Mouse (Mus musculus) heart, postnatal 14 days (tissue): ENCODE data around the gene Frmd4a. TPM values are rescaled to one million over a fixed set of nuclear protein-coding genes. Genes with fewer than 3 reads are reported as not detected.
A peak's percentile ranks its signal among the peaks of the same experiment; 100 is the strongest.

Experiments used
- DNase-seq, 2 experiments: peaks; one replicate each; pipeline ENCODE4 v3.0.0; 2021 to 2022
- intact Hi-C: fragments of 180-260 bp; cut with DNase I; formaldehyde crosslinking; loops from one replicate; pipeline ENCODE4 v1.15.1; 2025
- total RNA-seq, 2 experiments: library from RNA; stranded (reverse); gene quantifications; 2 replicates each; pipeline ENCODE4 v1.2.3; 2021

The Frmd4a gene
- total RNA-seq, 2 experiments from 2014 or later = 29.3 to 29.9 TPM

DNA sequence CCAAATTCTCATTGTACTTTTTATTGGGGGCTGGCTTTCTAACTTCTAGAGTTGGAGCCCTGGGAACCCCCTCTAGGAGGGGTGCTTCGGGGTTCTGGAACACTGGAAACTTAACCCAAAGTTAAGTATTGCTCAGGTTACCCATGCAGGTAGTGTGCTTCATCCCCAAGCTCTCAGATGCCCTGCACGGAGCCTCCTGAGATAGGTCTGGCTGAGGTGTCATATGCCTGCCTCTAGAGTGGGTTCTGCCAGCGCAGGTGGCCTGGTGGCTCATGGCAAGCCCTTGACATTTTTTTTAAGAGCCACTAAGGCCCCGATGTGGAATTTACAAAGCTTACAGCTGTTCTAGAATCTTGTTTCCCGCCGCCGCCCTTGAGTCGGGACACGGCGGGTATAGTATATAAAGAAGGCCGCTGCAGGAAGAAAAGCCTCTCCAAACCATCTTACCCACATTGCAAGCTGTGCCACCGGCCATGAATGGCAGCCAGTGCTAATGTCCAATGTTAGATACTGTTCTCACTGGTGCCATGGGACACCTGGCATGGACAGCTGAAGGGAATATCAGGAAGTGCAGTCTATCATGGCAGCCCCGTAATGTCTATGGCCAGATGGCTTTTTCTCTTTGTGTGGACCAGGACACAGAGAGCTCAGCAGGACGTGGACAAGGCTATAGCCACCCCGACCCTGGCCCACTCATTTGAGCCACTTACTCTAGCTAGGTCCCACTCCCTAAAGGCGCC, 396.2 kb downstream of the Frmd4a start:
- no peak for DNase-seq
- intact Hi-C loops = no loop called here

DNA sequence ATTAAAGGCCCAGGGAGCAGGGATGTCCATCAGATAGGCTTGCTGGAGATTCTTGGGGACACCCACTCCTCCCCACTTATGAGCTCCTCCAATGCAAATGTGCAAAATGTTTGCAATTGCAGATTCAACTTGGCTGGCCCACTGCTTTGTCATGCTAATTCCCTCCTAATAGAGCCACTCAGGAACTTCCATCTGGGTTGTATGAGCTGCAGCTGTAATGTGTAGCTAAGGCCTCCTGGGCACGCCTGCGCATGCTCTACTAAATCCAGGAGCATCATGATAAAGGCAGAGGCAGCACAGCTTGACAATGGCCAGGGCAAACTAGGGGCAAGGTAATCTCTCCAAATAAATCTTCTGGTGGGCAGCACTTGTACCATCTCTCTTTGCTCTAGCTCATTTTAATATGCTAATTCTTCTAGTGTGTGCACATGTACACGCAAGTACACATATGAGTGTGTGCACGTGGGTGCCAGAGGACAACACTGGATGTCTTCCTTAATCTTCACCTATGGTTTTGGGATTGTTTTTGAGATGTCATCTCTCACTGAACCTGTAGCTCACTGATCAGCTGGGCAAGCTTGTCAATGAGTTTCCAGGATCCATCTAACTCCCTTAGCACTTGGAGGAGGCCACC, 403.3 kb downstream of the Frmd4a start:
- DNase-seq = no peak
- intact Hi-C loops = no loop called here

DNA sequence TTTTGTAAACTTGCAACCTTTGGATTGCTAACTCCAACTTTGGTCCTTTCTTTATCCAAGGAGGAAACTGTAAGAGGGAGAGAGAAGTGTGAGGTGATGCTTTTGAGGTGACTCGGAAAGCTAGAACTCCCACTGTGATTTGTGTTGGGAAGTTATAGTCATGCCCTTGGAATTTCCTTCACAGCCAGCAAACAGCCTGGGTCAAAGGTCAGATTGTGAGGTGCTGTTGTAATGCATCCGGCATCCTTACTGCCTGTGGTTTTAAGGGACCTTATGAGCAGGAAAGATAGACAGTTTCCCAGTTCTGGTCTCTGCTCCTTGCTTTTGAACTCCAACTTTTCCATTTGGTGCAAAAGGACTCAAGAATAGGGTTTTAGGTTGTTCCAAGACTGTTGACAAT, 404.2 kb downstream of the Frmd4a start:
- no peak for DNase-seq
- intact Hi-C loops = no loop called here

DNA sequence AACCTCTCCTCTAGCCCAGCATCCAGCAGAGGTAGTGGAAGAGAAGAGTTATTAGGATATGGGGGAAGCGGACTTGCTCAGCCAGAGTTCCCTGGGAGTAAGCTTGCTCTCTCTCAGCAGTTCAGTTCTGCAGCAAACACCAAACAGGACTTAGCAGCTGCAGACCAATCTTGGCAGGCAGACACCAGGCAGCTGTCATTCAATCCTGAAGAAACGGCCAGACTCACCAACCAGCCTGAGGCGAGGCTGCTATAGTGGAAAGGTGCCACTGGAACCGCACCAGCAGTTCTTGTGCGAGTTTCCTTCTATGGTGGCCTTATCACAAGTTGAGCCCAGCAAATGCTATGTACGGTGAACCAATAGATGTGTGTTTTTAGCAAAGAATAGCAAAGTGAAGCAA, 406.4 kb downstream of the Frmd4a start:
- DNase-seq = no peak
- intact Hi-C loops = no loop called here

DNA sequence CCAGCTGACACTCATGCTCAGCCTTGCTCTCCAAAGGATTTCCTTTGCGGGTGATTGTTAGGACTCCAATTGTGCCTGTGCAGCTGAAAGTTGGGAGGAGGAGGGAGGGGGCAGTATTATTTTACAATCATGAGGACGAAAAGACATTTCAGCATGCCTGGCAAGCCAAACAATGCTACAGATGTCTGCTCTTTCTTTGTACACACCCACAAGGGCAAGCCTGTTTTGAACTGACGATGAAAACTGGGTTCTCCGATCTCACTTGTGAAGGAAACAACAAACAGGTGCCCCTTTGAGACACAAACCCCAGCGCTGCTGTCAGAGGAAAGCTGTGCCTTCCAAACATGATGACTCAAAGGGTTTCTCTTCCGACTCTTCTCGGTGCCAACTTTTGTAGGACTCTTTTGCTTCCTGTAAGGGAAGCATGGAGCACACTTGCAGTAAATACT, 410.9 kb downstream of the Frmd4a start:
- intact Hi-C loops = no loop called here

DNA sequence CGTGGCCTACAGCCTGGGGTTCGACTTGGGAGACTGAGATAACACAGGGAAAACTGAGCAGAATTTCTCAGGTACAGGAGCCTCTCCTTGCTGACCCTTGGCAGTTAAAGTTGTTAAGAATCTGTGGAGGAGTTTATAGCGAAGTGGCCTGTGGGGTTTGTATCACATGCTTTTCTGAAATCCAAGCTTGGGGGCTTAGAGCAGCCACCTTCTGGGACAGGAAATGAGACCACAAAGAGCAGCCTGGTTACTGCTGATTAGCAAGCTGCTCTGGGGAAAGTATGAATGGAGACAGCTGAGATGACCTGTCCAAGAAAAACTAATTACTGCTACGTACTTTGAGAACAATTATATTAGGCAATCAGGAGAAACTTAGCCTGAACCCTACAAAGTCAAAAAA, 415.6 kb downstream of the Frmd4a start:
- intact Hi-C loops = no loop called here
- DNase-seq = no peak

More for the DNA sequence above, 410.9 kb downstream of the Frmd4a start:
- DNase-seq = no peak

DNA sequence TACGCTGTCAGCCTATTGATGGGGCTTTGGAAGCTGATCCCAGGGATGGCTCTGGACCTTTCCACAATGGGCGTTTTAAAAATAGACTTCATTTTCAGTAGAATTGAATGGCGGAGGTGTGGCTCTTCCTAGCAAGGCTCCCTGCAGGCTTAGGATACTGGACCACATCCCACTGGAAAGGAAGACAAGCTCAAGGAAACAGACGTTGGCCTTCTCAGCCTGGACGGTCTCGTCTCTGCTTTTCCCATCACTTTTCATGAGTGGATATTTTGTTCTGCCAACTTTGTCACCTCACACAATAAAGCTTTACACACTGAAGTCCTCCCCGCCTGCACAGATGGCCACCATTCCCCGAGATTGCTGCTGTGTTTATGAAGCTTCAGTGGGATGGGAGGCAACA, 417.5 kb downstream of the Frmd4a start:
- DNase-seq = peak in 1 of 2 experiments; percentile 15
- intact Hi-C loops = loop anchor here (5.0 kb wide), 1 partner anchor 37 kb away; no protein-coding TSS in a partner anchor

DNA sequence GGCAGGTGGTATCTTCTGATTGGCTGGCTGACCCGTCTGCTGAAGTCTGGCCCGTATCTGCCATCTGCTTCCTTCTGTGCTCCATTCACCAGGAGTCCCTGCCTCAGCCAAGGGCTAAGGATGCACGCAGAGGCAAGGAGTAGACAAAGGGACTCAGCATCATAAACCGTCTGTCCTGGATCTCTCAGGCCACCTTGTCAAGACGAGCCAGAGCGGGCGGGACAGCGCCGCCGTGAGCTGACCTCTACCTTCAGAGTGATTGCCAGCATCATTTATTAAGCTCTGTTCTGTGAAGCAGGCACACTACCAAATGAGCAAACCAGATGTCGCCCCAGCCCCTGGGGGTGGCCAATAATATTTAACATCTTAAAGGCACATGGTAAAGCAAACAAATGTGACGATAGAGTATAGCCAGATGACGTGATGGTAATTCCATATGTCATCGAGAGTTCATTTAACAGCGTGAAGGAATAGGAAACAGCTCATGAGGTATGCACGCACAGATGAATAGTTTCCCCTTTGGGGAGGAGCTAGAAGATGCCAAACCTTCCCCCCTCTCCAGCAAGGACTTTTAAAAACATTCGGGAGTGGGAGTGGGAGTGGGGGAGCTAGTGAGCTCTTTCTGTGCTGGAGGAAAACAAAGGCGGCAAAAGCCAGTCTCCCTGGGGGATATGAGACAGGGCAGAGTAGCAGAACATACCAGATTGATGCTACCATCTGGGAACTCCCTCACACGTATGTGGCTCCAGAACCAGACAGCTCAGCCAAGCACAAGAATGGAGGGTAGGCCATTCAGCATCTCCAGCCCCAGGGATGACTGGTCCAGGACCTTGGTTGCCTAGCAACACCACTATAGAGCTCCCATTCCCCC, 419.1 kb downstream of the Frmd4a start:
- intact Hi-C loops = loop anchor here (5.0 kb wide), 1 partner anchor 36 kb away; no protein-coding TSS in a partner anchor
- DNase-seq = no peak

DNA sequence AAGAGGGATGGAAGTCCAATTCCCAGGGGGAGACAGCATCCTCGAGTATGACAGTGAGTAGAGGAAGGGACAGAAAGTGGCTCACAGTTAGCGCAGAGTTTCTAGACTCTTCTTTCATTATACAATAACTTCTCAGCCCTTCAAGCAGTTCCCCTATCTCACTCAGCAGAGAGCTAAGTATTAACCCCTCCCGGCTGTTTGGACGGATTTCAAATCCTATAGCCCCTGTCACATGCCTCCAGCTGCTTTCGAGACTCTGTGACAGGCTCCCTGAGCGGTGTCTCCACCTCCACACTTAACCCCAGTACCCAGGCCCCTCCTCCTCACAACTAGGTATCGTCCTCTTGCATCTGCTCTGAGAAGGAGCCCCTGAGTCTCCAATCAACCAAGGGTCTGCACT, 421.2 kb downstream of the Frmd4a start:
- no peak for DNase-seq
- intact Hi-C loops = loop anchor here (5.0 kb wide), 1 partner anchor 34 kb away; no protein-coding TSS in a partner anchor

DNA sequence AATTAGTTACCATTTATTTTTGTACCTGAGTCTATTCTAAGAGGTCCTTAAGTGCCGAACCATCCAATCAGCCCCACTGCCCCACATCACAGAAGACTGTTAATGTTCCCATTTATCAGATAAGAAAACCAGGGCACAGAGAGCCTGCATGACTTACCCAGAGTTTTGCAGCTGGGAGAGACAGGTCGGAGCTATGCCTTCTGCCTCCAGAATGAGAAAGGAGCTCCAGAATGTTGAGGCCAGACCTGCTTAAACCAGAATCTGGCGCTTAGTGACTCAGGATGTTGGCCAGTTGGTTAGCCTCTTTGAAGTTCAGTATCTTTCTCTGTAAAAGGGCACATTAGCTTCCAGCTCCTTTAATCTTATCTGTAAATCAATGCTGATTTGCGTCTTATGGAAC, 422.4 kb downstream of the Frmd4a start:
- intact Hi-C loops = loop anchor here (5.0 kb wide), 1 partner anchor 32 kb away; no protein-coding TSS in a partner anchor

DNA sequence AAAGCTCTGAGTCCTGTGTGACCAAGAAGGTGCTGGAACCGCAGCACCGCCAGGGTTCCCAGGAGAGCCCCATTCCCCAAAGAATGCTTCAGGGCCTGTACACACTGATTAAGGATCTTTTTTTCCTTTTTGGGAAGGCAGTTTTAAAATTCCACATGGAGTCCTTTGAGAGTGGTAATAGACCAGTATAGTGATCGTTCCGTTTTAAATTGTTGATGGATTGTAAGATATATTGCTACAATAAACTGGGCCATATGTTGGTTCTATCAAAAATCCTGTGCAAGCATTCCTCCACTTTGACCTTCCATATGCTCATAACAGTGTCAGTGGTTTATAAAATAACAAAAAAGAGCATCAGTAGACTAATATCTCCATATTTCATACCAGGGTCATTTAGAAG, 424.3 kb downstream of the Frmd4a start:
- DNase-seq = no peak
- intact Hi-C loops = no loop called here

More for the DNA sequence above, 422.4 kb downstream of the Frmd4a start:
- no peak for DNase-seq

DNA sequence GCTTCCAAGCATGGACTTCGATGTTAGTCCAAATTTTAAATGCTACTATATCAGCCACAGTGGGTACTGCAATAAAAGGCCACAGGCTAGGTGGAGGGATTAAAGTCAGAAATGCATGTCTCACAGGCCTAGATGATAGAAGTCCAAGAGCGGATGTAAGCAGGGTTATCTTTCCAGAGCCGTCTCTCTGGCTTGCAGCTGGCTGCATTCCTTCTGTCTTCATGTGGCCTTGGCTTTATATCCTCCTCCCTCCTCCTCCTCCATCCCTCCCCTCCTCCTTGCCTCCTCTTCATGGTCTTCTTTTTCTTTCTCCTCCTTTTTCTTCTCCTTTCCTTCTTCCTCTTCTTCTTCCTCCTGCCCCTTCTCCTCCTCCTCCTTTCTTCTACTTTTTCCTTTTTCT, 427.2 kb downstream of the Frmd4a start:
- intact Hi-C loops = no loop called here
- DNase-seq = no peak

DNA sequence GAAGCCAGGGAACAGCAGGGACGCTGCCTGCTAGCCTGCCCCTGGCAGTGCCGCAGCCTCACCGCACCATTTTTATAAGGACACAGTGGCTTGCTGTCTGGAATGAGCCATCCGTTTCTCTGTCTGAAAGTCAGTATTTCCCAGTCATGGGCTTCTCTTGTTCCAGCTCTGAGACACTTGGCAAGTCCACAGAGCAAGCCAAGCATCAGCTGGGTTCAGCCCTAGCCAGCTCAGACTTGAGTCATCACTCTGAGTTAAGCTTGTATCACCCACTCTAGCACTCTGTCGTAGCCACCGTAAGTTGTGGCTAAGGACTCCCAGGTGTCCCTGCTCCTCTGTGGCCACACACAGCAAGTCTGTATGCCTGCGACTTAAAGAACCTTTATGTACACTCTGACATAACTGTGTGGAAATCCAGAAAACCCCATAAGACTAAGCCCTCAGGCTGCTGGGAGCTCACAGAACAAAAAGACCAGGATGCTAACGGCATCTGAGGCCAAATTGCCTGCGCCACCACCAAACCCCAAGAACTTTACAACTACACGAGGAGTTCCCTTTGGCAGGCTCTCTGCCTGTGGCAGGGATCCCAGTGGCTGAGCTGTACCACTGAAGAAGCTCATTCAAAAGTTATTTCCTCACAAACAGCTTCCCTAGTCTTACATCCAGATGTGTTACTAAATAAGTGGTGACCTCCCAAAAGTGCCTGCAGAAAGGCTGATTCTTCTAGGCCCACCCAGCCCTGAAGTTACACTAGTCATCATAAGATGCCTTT, 428.3 kb downstream of the Frmd4a start:
- DNase-seq = peak; percentile 78 to 83
- intact Hi-C loops = no loop called here

DNA sequence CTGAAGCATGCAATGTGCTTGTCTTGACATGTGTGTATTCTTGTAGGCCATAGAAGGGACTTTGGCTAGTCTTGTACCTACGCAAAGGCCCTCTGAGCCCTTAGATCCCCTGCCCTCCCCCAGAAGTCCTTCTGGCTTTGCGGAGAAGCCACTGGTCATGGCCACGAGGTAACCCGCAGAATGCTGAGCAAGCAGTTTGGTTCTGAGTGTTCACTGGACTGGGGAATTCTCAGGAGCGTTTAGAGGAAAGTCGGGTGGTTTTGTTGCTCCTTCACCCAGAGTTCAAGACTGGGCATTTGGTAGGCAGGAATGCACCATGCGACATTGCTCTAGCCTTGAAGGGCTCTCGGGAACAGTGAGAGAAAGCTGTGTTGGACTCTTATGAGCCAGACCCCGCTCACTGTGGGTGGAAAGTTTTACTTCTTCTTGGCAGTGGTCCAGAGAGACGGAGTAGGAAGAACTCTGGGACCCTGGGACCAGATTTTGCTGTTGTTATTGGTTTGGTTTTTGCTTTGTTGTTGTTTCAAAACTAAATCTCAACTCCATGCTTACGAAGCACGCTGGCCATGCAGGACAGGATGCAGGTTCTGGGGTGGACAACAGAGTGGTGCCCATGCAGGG, 432.5 kb downstream of the Frmd4a start:
- no peak for DNase-seq
- intact Hi-C loops = no loop called here

DNA sequence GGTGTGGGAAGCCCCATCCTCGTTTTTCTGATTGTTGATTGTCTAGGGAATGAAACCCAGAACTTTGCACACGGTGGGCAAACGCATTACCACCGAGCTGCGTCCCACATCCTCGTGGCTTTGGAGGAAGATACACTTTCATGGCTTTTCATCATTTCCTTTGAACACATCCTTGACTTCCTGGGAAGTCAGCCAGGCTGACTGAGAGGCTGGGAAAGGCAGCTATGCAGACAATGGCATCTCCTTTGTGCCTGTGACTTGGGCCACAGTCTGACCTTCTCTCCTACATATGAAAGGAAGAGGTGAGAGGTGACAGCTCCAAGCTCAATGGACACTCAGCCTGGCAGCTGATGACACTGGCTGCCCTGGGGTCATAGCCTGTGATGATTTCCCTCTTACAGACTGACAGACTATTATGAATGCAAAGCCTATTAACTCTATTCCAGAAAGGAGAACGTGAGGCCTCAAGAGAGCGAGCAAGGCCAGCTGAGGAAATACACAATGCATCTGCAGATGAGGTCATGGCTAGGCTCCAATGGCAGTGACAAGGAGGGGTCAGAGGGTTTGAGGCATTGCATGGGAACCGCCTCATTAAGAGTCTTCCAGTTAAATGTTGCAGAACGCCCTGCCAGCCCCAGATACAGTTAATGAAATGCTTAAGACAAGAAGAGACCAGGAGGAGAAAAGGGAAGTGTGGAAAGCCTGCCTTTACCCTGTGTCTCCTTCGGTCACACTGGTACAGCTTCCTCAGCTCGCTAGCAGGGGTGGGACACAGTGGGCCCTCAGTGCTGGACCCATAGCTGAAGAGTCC, 435.3 kb downstream of the Frmd4a start:
- intact Hi-C loops = no loop called here
- DNase-seq = peak; percentile 49 to 69

DNA sequence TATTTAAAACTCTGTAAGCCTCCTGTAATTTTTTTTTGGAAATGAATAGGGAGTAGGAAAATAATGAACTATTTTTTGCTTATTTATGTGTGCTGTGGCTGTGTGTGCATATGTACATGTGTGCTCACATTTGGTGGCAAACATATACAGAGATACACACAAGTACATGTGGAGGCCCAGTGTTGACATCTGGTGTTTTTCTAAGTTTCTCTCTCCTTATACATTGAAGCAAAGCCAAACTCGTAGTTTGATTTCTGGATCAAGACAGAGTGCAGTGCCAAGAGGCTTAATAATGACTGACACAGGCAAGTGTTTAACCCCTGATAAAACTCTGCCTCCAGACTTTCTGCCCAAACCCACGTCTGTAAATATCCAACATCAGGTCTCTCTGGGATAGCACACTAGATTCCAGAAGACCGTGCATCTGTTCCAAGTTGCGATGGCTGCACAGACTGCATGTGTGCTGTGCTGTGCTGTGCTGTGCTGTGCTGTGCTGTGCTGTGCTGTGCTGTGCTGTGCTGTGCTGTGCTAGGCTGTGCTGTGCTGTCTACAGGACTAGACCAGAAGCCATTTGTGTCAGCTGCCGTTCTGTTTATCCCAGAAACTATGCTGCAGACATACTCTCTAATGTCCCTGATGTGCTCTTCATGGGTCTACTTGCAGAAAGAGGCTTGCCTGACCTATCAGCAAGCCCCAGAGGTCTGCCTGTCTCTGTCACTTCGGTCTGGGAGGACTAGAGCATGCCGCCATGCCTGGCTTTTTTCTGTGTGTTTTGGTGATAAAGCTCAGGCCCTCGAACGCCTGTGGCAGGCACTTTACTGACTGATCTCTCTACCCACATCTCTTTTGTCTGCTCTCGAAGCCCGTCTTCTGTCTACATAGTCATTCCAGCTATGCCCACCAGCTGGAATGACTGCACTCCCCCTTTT, 437.8 kb downstream of the Frmd4a start:
- DNase-seq = no peak

DNA sequence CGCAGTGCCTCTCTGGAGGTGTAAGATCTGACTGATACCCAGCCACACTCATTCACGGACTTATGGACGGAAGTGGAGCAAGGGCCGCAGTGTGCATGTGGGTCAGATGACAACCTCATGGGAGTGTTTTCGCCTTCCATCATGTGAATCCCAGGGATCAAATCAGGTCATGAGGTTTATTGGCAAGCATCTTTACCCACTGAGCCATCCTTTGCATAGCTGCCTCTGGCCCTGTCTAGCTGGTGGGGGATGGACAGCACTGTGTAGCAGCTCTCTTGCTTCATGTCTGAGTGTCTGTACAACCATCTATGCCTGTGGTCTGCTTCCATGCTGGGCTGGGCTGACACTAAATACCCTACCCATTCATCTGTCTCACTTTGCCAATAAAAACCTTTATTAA, 443.4 kb downstream of the Frmd4a start:
- intact Hi-C loops = no loop called here
- DNase-seq = no peak

More for the DNA sequence above, 437.8 kb downstream of the Frmd4a start:
- intact Hi-C loops = no loop called here

DNA sequence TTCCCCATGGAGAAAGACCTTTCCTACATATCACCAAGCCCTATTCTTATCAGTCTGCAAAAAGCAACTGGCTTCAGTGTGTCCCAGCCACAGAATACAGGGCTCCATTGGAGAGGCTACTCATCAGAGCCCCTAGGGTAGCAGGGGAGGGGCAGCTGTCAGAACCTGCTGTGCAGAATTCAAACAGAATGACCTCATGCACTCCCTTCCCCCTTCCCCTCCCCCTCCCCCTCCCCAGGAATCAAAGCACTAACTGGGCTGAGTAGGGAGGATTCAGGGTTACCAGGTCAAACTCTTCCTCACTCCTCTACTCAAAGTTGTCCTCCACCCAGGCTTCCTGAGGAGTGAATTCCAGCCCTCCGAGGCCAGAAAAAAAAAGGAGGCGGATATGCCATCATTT, 444.0 kb downstream of the Frmd4a start:
- no peak for DNase-seq
- intact Hi-C loops = no loop called here
